17 mouse cellular contexts compared by ENCODE assay signal in the genomic region with DNA sequence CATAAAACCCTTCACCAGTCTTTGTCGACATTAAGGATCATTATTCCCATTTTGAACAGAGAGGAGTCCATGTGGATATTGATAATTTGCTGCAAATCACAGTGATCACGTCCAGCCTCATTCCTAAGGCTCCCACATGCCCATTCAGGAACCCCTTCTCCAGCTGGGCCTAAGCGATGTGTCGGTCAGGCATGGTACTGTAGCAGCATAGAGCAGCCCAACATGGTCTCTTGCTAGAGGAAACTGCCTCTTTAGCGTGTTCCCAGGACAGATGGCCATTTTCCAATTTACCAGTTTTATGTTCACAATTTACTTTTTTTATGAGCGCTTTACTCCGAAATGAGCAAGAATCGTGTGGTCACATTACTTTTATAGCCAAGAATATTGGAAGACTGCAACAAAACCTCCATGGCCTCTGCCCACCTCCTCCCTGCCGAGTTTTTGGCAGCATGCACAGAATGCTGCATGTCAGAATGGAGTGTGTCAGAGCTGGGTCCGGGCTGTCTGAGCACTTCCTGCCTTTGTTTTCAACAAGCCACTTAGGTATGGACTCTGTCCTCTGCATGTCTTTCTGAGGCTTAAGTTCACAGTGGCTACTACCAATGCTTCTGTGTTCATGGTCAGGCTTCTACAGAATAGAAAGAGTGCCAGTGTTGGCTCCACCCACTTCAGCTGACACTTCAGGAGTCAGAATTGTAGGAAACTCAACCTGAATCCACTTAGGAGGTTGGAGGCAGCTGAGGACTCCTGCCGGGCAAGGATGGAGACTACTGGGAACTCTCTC.
DNase-seq lines count a peak whose midpoint lies in the region; ATAC-seq and TF ChIP-seq lines count a peak whose summit lies in the region.
"Had no signal": no experiment of that assay in that cellular context is flagged by ENCODE, and none has a peak within 500 bp of the region (broad histone marks: within the 10 kb centered on the region; RNA-seq: fewer than 3 reads in every experiment).

No protein-coding gene starts in this region.

- no peak for TF ChIP-seq EP300 in lung, postnatal 0 days (IDR thresholded peaks at IDR 0.05)

- peak; percentile 52 for ATAC-seq in lung, postnatal 0 days
- ATAC-seq: forebrain, embryonic 16.5 days; midbrain, embryonic 15.5 days had no signal

- H3K27me3 ChIP-seq in lung, postnatal 0 days (replicated peaks; ENCODE audit: insufficient read depth, low read length): no peaks in the 10 kb centered on the region
- H3K27me3 ChIP-seq: midbrain, embryonic 15.5 days; neural tube, embryonic 12.5 days; stomach, embryonic 15.5 days had no signal

- H3K4me2 ChIP-seq in lung, postnatal 0 days (replicated peaks; ENCODE audit: low read depth, low read length): no peak overlapping the region
- H3K4me2 ChIP-seq: midbrain, embryonic 15.5 days; neural tube, embryonic 12.5 days; stomach, embryonic 15.5 days had no signal

- peak; percentile 8 for DNase-seq in cerebellum, postnatal 36 days
- DNase-seq in cerebellum, adult 11-12 months: no peak
- DNase-seq in left cerebral cortex, postnatal 4 days: peak; percentile 57
- no peak for DNase-seq in left cerebral cortex, adult 18-20 months (ENCODE audit: low spot score in 2 of 2)
- peak; percentile 29 for DNase-seq in fibroblast of lung, adult 2 months (ENCODE audit: low read depth)
- peak; percentile 40 for DNase-seq in lung, postnatal 0 days (ENCODE audit: low spot score)
- no peak for DNase-seq in frontal cortex, adult 2 months (ENCODE audit: extremely low spot score in 1 of 2, low spot score in 1 of 2)
- DNase-seq: B cell, adult 2 months; gastrocnemius, postnatal 10 days; layer of hippocampus, adult 9-11 months; liver; retina, postnatal 1 day; thymus, postnatal 36 days had no signal

- H3K4me3 ChIP-seq in lung, postnatal 0 days (ENCODE audit: low read depth, low read length): no peak overlapping the region
- H3K4me3 ChIP-seq: midbrain, embryonic 15.5 days; neural tube, embryonic 12.5 days; stomach, embryonic 15.5 days had no signal

- no peak overlapping the region for H3K27ac ChIP-seq in lung, postnatal 0 days (ENCODE audit: low read length)
- H3K27ac ChIP-seq: midbrain, embryonic 15.5 days; neural tube, embryonic 12.5 days; stomach, embryonic 15.5 days had no signal

- peak; percentile 4; the same call in 1 of the 2 replicates for TF ChIP-seq CTCF in lung, postnatal 0 days (IDR thresholded peaks at IDR 0.05)

- no peaks in the 10 kb centered on the region for H3K9me3 ChIP-seq in lung, postnatal 0 days (ENCODE audit: low read length)
- H3K9me3 ChIP-seq: midbrain, embryonic 15.5 days; neural tube, embryonic 12.5 days; stomach, embryonic 15.5 days had no signal

- no peak overlapping the region for H3K9ac ChIP-seq in lung, postnatal 0 days (replicated peaks; ENCODE audit: low read depth)
- H3K9ac ChIP-seq: midbrain, embryonic 15.5 days; neural tube, embryonic 12.5 days; stomach, embryonic 15.5 days had no signal

- H3K4me1 ChIP-seq in lung, postnatal 0 days (ENCODE audit: insufficient read depth, low read depth, low read length): no peaks in the 10 kb centered on the region; the same call in 1 of the 2 replicates
- H3K4me1 ChIP-seq: midbrain, embryonic 15.5 days; neural tube, embryonic 12.5 days; stomach, embryonic 15.5 days had no signal

- no peaks in the 10 kb centered on the region for H3K36me3 ChIP-seq in lung, postnatal 0 days (ENCODE audit: insufficient read depth, low read length)
- H3K36me3 ChIP-seq: midbrain, embryonic 15.5 days; neural tube, embryonic 12.5 days; stomach, embryonic 15.5 days had no signal

- intact Hi-C loops in left cerebral cortex, postnatal 4 days (cut with DNase I): no loop called here

- 63% methylated on average over 11 of the region's 11 CpGs for WGBS in lung, postnatal 0 days

Comparison
In these comparisons a context has a peak if more than half of its experiments do, and no peak if none do; other contexts are left out.
1. DNase-seq: peak in cerebellum, postnatal 36 days (2 of 2), left cerebral cortex, postnatal 4 days (single experiment), fibroblast of lung, adult 2 months (single experiment) and lung, postnatal 0 days (single experiment); none in cerebellum, adult 11-12 months (single experiment), left cerebral cortex, adult 18-20 months (0 of 2) and frontal cortex, adult 2 months (0 of 2).